Mouse (Mus musculus): ENCODE measurements around the gene AB124611. TPM values are rescaled to one million over a fixed set of nuclear protein-coding genes. Genes with fewer than 3 reads are reported as not detected.
"Not testable (repeated sequence)": the region's sequence is repeated elsewhere in the genome, so short reads cannot be mapped to it uniquely, and the experiment has no call there.

The AB124611 gene
- 2.6 and 3.1 TPM in 2 replicates for polyA plus RNA-seq (2016; fragmentation: Nextera tagmentation; extraction: Ambion mirVana)

- H3K36me3 ChIP-seq, result no peaks in the 10 kb centered on the region
- H3K4me1 ChIP-seq, result peaks cover 27% of the 10 kb centered on the region
- no peak within 1 kb of the TSS for H3K4me2 ChIP-seq
- H3K27me3 ChIP-seq (replicated peaks), result no peaks in the 10 kb centered on the region
- H3K4me3 ChIP-seq, result peak within 1 kb of the TSS; percentile 3; the same call in 1 of the 2 replicates
- 38% methylated on average over 14 of the region's 14 CpGs for WGBS (ENCODE audit: insufficient replicate concordance)
- no peak for ATAC-seq
- H3K9ac ChIP-seq, result peak within 1 kb of the TSS; percentile 39; the same call in 1 of the 2 replicates
- H3K9me3 ChIP-seq (replicated peaks), result no peaks in the 10 kb centered on the region
- H3K27ac ChIP-seq, result peak within 1 kb of the TSS; percentile 32; the same call in 1 of the 2 replicates
Observed at GRCm38 (mm10) chr9:21525937-21526633, at the start of gene AB124611. Gene AB124611, plus strand, starts transcription at chr9:21526176.

GRCm38 (mm10) chr9:21477707-21478106 lies 48.3 kb upstream of the AB124611 start:
- H3K9ac ChIP-seq, result no peak overlapping the region
- peaks cover 9% of the 10 kb centered on the region for H3K9me3 ChIP-seq (replicated peaks)
- no peak overlapping the region for H3K4me3 ChIP-seq
- 91% methylated on average over 6 of the region's 6 CpGs for WGBS (ENCODE audit: insufficient replicate concordance)
- no peak overlapping the region for H3K4me2 ChIP-seq
- H3K4me1 ChIP-seq, result no peaks in the 10 kb centered on the region
- no peaks in the 10 kb centered on the region for H3K27me3 ChIP-seq (replicated peaks)
- peaks cover 98% of the 10 kb centered on the region for H3K36me3 ChIP-seq
- H3K27ac ChIP-seq, result no peak overlapping the region
- ATAC-seq, result no peak

- WGBS (ENCODE audit: insufficient replicate concordance), result 91% methylated on average over 4 of the region's 4 CpGs
- Histone ChIP-seq H3K4me3 (no peak overlapping the region), H3K4me2 (no peak overlapping the region), H3K9me3 (replicated peaks) (no peaks in the 10 kb centered on the region), H3K27ac (no peak overlapping the region), H3K4me1 (no peaks in the 10 kb centered on the region), H3K36me3 (peaks cover 95% of the 10 kb centered on the region), H3K9ac (no peak overlapping the region), H3K27me3 (replicated peaks) (no peaks in the 10 kb centered on the region)
- no peak for ATAC-seq
Observed at GRCm38 (mm10) chr9:21484065-21484464, 41.9 kb upstream of the AB124611 start.

- H3K36me3 ChIP-seq, result peaks cover 92% of the 10 kb centered on the region
- H3K4me2 ChIP-seq; H3K27ac ChIP-seq; H3K9me3 ChIP-seq (replicated peaks); H3K4me3 ChIP-seq; ATAC-seq; H3K9ac ChIP-seq; H3K27me3 ChIP-seq (replicated peaks); H3K4me1 ChIP-seq: not testable (repeated sequence)
- WGBS (ENCODE audit: insufficient replicate concordance), result 90% methylated on average over 1 of the region's 2 CpGs
Observed at GRCm38 (mm10) chr9:21488246-21488645, 37.7 kb upstream of the AB124611 start.

- Histone ChIP-seq H3K9me3 (replicated peaks) (no peaks in the 10 kb centered on the region), H3K27me3 (replicated peaks) (no peaks in the 10 kb centered on the region), H3K36me3 (peaks cover 92% of the 10 kb centered on the region), H3K9ac (no peak overlapping the region), H3K4me1 (peaks cover 9% of the 10 kb centered on the region), H3K27ac (no peak overlapping the region), H3K4me2 (no peak overlapping the region), H3K4me3 (no peak overlapping the region)
- 91% methylated on average over 9 of the region's 9 CpGs for WGBS (ENCODE audit: insufficient replicate concordance)
- no peak for ATAC-seq
Observed at GRCm38 (mm10) chr9:21490696-21491095, 35.3 kb upstream of the AB124611 start.

GRCm38 (mm10) chr9:21493907-21494306 lies 32.1 kb upstream of the AB124611 start:
- no peak for ATAC-seq
- Histone ChIP-seq H3K9ac (no peak overlapping the region), H3K36me3 (peaks cover 94% of the 10 kb centered on the region), H3K9me3 (replicated peaks) (no peaks in the 10 kb centered on the region), H3K27ac (no peak overlapping the region; the same call in 1 of the 2 replicates), H3K27me3 (replicated peaks) (no peaks in the 10 kb centered on the region), H3K4me3 (no peak overlapping the region), H3K4me1 (peaks cover 9% of the 10 kb centered on the region), H3K4me2 (no peak overlapping the region)
- WGBS (ENCODE audit: insufficient replicate concordance), result 73% methylated on average over 2 of the region's 2 CpGs

- Histone ChIP-seq H3K27ac (no peak overlapping the region), H3K9me3 (replicated peaks) (no peaks in the 10 kb centered on the region), H3K9ac (no peak overlapping the region), H3K27me3 (replicated peaks) (no peaks in the 10 kb centered on the region), H3K4me2 (no peak overlapping the region), H3K4me3 (no peak overlapping the region), H3K36me3 (peaks cover 94% of the 10 kb centered on the region), H3K4me1 (peaks cover 9% of the 10 kb centered on the region)
- no peak for ATAC-seq
- WGBS (ENCODE audit: insufficient replicate concordance), result 85% methylated on average over 9 of the region's 9 CpGs
Observed at GRCm38 (mm10) chr9:21494726-21495125, 31.2 kb upstream of the AB124611 start.

GRCm38 (mm10) chr9:21496308-21497049 lies 29.5 kb upstream of the AB124611 start:
- 88% methylated on average over 19 of the region's 19 CpGs for WGBS (ENCODE audit: insufficient replicate concordance)
- Histone ChIP-seq H3K27ac (no peak overlapping the region), H3K36me3 (peaks cover 84% of the 10 kb centered on the region), H3K4me3 (no peak overlapping the region), H3K4me2 (no peak overlapping the region), H3K9me3 (replicated peaks) (no peaks in the 10 kb centered on the region), H3K27me3 (replicated peaks) (no peaks in the 10 kb centered on the region), H3K4me1 (peaks cover 9% of the 10 kb centered on the region), H3K9ac (no peak overlapping the region)
- ATAC-seq, result no peak

GRCm38 (mm10) chr9:21497050-21497542 lies 28.9 kb upstream of the AB124611 start:
- H3K27ac ChIP-seq, result no peak overlapping the region
- H3K27me3 ChIP-seq (replicated peaks), result no peaks in the 10 kb centered on the region
- H3K4me1 ChIP-seq, result peaks cover 9% of the 10 kb centered on the region
- H3K4me3 ChIP-seq, result no peak overlapping the region
- H3K4me2 ChIP-seq, result no peak overlapping the region
- WGBS (ENCODE audit: insufficient replicate concordance), result 96% methylated on average over 16 of the region's 16 CpGs
- ATAC-seq, result no peak
- no peaks in the 10 kb centered on the region for H3K9me3 ChIP-seq (replicated peaks)
- H3K9ac ChIP-seq, result no peak overlapping the region
- H3K36me3 ChIP-seq, result peaks cover 82% of the 10 kb centered on the region

GRCm38 (mm10) chr9:21497664-21498063 lies 28.3 kb upstream of the AB124611 start:
- H3K4me3 ChIP-seq, result no peak overlapping the region
- H3K4me1 ChIP-seq, result peaks cover 9% of the 10 kb centered on the region
- 92% methylated on average over 2 of the region's 2 CpGs for WGBS (ENCODE audit: insufficient replicate concordance)
- peaks cover 82% of the 10 kb centered on the region for H3K36me3 ChIP-seq
- no peak overlapping the region for H3K27ac ChIP-seq
- no peak overlapping the region for H3K4me2 ChIP-seq
- no peak overlapping the region for H3K9ac ChIP-seq
- no peaks in the 10 kb centered on the region for H3K9me3 ChIP-seq (replicated peaks)
- no peak for ATAC-seq
- H3K27me3 ChIP-seq (replicated peaks), result no peaks in the 10 kb centered on the region

- Histone ChIP-seq H3K9me3 (replicated peaks) (no peaks in the 10 kb centered on the region), H3K27ac (no peak overlapping the region), H3K4me3 (no peak overlapping the region), H3K27me3 (replicated peaks) (no peaks in the 10 kb centered on the region), H3K9ac (no peak overlapping the region), H3K4me1 (peaks cover 9% of the 10 kb centered on the region), H3K36me3 (peaks cover 83% of the 10 kb centered on the region), H3K4me2 (no peak overlapping the region)
- 86% methylated on average over 12 of the region's 12 CpGs for WGBS (ENCODE audit: insufficient replicate concordance)
- no peak for ATAC-seq
Observed at GRCm38 (mm10) chr9:21498284-21498902, 27.6 kb upstream of the AB124611 start.

- Histone ChIP-seq H3K4me2 (no peak overlapping the region), H3K4me3 (no peak overlapping the region), H3K4me1 (no peaks in the 10 kb centered on the region), H3K9ac (no peak overlapping the region), H3K27ac (no peak overlapping the region), H3K36me3 (peaks cover 85% of the 10 kb centered on the region), H3K27me3 (replicated peaks) (no peaks in the 10 kb centered on the region), H3K9me3 (replicated peaks) (no peaks in the 10 kb centered on the region)
- ATAC-seq, result no peak
- WGBS (ENCODE audit: insufficient replicate concordance), result 88% methylated on average over 8 of the region's 8 CpGs
Observed at GRCm38 (mm10) chr9:21503352-21503751, 22.6 kb upstream of the AB124611 start.

Data from liver, embryonic 12.5 days (tissue).